Mouse (Mus musculus): ENCODE data around the gene Chrna1. TPM values are rescaled to one million over a fixed set of nuclear protein-coding genes. Genes with fewer than 3 reads are reported as not detected.

Gene Chrna1
- total and polyA plus RNA-seq, 3 experiments, result 0.11 TPM; not detected in 2

- Histone ChIP-seq H3K36me3 (replicated peaks) (no peaks in the 10 kb centered on the region), H3K9me3 (replicated peaks) (no peaks in the 10 kb centered on the region), H3K4me1 (ENCODE audit: insufficient read depth, low read depth, low read length) (no peaks in the 10 kb centered on the region), H3K27me3 (ENCODE audit: insufficient read depth, low read length) (peaks cover 19% of the 10 kb centered on the region), H3K4me3 (ENCODE audit: low read depth, low read length) (no peak overlapping the region)
- no peak for ATAC-seq (ENCODE audit: extremely low read depth, insufficient number of reproducible peaks, low FRiP score, poor library complexity, severe bottlenecking)
- DNase-seq (ENCODE audit: low spot score), result no peak
- no peak for TF ChIP-seq TAL1 (conservative IDR thresholded peaks at IDR 0.05; ENCODE audit: low read depth, low read length)
- no peak for TF ChIP-seq POLR2AphosphoS5 (IDR thresholded peaks at IDR 0.05; ENCODE audit: insufficient replicate concordance, low read depth, low read length)
- no peak for TF ChIP-seq GATA1 (IDR thresholded peaks at IDR 0.05; ENCODE audit: borderline replicate concordance, low read length)
- TF ChIP-seq CTCF (IDR thresholded peaks at IDR 0.05; ENCODE audit: low read depth, low read length), result no peak
- TF ChIP-seq GATA2 (IDR thresholded peaks at IDR 0.05; ENCODE audit: borderline replicate concordance, low read depth, low read length), result no peak
Measured at GRCm38 (mm10) chr2:73579168-73579567, 970 bp downstream of the Chrna1 start.

- Histone ChIP-seq H3K27me3 (ENCODE audit: insufficient read depth, low read length) (peaks cover 5% of the 10 kb centered on the region; the same call in 1 of the 2 replicates), H3K9me3 (replicated peaks) (no peaks in the 10 kb centered on the region), H3K4me1 (ENCODE audit: insufficient read depth, low read depth, low read length) (no peaks in the 10 kb centered on the region), H3K36me3 (replicated peaks) (no peaks in the 10 kb centered on the region), H3K4me3 (ENCODE audit: low read depth, low read length) (no peak overlapping the region)
- ATAC-seq (ENCODE audit: extremely low read depth, insufficient number of reproducible peaks, low FRiP score, poor library complexity, severe bottlenecking), result no peak
- no peak for DNase-seq (ENCODE audit: low spot score)
- TF ChIP-seq TAL1 (conservative IDR thresholded peaks at IDR 0.05; ENCODE audit: low read depth, low read length), result no peak
- no peak for TF ChIP-seq POLR2AphosphoS5 (IDR thresholded peaks at IDR 0.05; ENCODE audit: insufficient replicate concordance, low read depth, low read length)
- no peak for TF ChIP-seq CTCF (IDR thresholded peaks at IDR 0.05; ENCODE audit: low read depth, low read length)
- TF ChIP-seq GATA2 (IDR thresholded peaks at IDR 0.05; ENCODE audit: borderline replicate concordance, low read depth, low read length), result no peak
- no peak for TF ChIP-seq GATA1 (IDR thresholded peaks at IDR 0.05; ENCODE audit: borderline replicate concordance, low read length)
Measured at GRCm38 (mm10) chr2:73574418-73574817, 5.7 kb downstream of the Chrna1 start.

- DNase-seq (ENCODE audit: low spot score), result no peak
- no peak for ATAC-seq (ENCODE audit: extremely low read depth, insufficient number of reproducible peaks, low FRiP score, poor library complexity, severe bottlenecking)
Measured at GRCm38 (mm10) chr2:73573556-73573955, 6.6 kb downstream of the Chrna1 start.

GRCm38 (mm10) chr2:73572539-73573372 lies 7.4 kb downstream of the Chrna1 start:
- Histone ChIP-seq H3K36me3 (replicated peaks) (no peaks in the 10 kb centered on the region), H3K4me1 (ENCODE audit: insufficient read depth, low read depth, low read length) (no peaks in the 10 kb centered on the region), H3K4me3 (ENCODE audit: low read depth, low read length) (no peak overlapping the region), H3K27me3 (ENCODE audit: insufficient read depth, low read length) (peaks cover 3% of the 10 kb centered on the region; the same call in 1 of the 2 replicates), H3K9me3 (replicated peaks) (no peaks in the 10 kb centered on the region)
- DNase-seq (ENCODE audit: low spot score), result peak; percentile 31
- ATAC-seq (ENCODE audit: extremely low read depth, insufficient number of reproducible peaks, low FRiP score, poor library complexity, severe bottlenecking), result no peak
- TF ChIP-seq CTCF (IDR thresholded peaks at IDR 0.05; ENCODE audit: low read depth, low read length), result peak; percentile 76
- no peak for TF ChIP-seq GATA2 (IDR thresholded peaks at IDR 0.05; ENCODE audit: borderline replicate concordance, low read depth, low read length)
- TF ChIP-seq POLR2AphosphoS5 (IDR thresholded peaks at IDR 0.05; ENCODE audit: insufficient replicate concordance, low read depth, low read length), result no peak
- no peak for TF ChIP-seq TAL1 (conservative IDR thresholded peaks at IDR 0.05; ENCODE audit: low read depth, low read length)
- no peak for TF ChIP-seq GATA1 (IDR thresholded peaks at IDR 0.05; ENCODE audit: borderline replicate concordance, low read length)

More at GRCm38 (mm10) chr2:73573556-73573955, 6.6 kb downstream of the Chrna1 start:
- H3K36me3 ChIP-seq (replicated peaks), result no peaks in the 10 kb centered on the region
- H3K27me3 ChIP-seq (ENCODE audit: insufficient read depth, low read length), result peaks cover 3% of the 10 kb centered on the region; the same call in 1 of the 2 replicates
- no peaks in the 10 kb centered on the region for H3K4me1 ChIP-seq (ENCODE audit: insufficient read depth, low read depth, low read length)
- no peaks in the 10 kb centered on the region for H3K9me3 ChIP-seq (replicated peaks)
- no peak overlapping the region for H3K4me3 ChIP-seq (ENCODE audit: low read depth, low read length)
- TF ChIP-seq GATA2 (IDR thresholded peaks at IDR 0.05; ENCODE audit: borderline replicate concordance, low read depth, low read length) (no peak), TAL1 (conservative IDR thresholded peaks at IDR 0.05; ENCODE audit: low read depth, low read length) (no peak), GATA1 (IDR thresholded peaks at IDR 0.05; ENCODE audit: borderline replicate concordance, low read length) (no peak), CTCF (IDR thresholded peaks at IDR 0.05; ENCODE audit: low read depth, low read length) (no peak), POLR2AphosphoS5 (IDR thresholded peaks at IDR 0.05; ENCODE audit: insufficient replicate concordance, low read depth, low read length) (no peak)

GRCm38 (mm10) chr2:73571901-73572300 lies 8.2 kb downstream of the Chrna1 start:
- Histone ChIP-seq H3K36me3 (replicated peaks) (no peaks in the 10 kb centered on the region), H3K9me3 (replicated peaks) (no peaks in the 10 kb centered on the region), H3K4me1 (ENCODE audit: insufficient read depth, low read depth, low read length) (no peaks in the 10 kb centered on the region), H3K4me3 (ENCODE audit: low read depth, low read length) (no peak overlapping the region), H3K27me3 (ENCODE audit: insufficient read depth, low read length) (peaks cover 3% of the 10 kb centered on the region; the same call in 1 of the 2 replicates)
- DNase-seq (ENCODE audit: low spot score) (no peak), ATAC-seq (ENCODE audit: extremely low read depth, insufficient number of reproducible peaks, low FRiP score, poor library complexity, severe bottlenecking) (no peak)
- TF ChIP-seq GATA2 (IDR thresholded peaks at IDR 0.05; ENCODE audit: borderline replicate concordance, low read depth, low read length) (no peak), POLR2AphosphoS5 (IDR thresholded peaks at IDR 0.05; ENCODE audit: insufficient replicate concordance, low read depth, low read length) (no peak), GATA1 (IDR thresholded peaks at IDR 0.05; ENCODE audit: borderline replicate concordance, low read length) (no peak), CTCF (IDR thresholded peaks at IDR 0.05; ENCODE audit: low read depth, low read length) (no peak), TAL1 (conservative IDR thresholded peaks at IDR 0.05; ENCODE audit: low read depth, low read length) (no peak)

- ATAC-seq (ENCODE audit: extremely low read depth, insufficient number of reproducible peaks, low FRiP score, poor library complexity, severe bottlenecking), result no peak
- no peak for TF ChIP-seq CTCF (IDR thresholded peaks at IDR 0.05; ENCODE audit: low read depth, low read length)
- no peak for TF ChIP-seq GATA1 (IDR thresholded peaks at IDR 0.05; ENCODE audit: borderline replicate concordance, low read length)
- TF ChIP-seq POLR2AphosphoS5 (IDR thresholded peaks at IDR 0.05; ENCODE audit: insufficient replicate concordance, low read depth, low read length), result no peak
- no peak for TF ChIP-seq GATA2 (IDR thresholded peaks at IDR 0.05; ENCODE audit: borderline replicate concordance, low read depth, low read length)
- no peak for TF ChIP-seq TAL1 (conservative IDR thresholded peaks at IDR 0.05; ENCODE audit: low read depth, low read length)
Measured at GRCm38 (mm10) chr2:73571304-73571703, 8.8 kb downstream of the Chrna1 start.

More at GRCm38 (mm10) chr2:73571304-73571703, 8.8 kb downstream of the Chrna1 start:
- H3K27me3 ChIP-seq (ENCODE audit: insufficient read depth, low read length), result peaks cover 3% of the 10 kb centered on the region; the same call in 1 of the 2 replicates
- no peak for DNase-seq (ENCODE audit: low spot score)
- no peak overlapping the region for H3K4me3 ChIP-seq (ENCODE audit: low read depth, low read length)
- no peaks in the 10 kb centered on the region for H3K4me1 ChIP-seq (ENCODE audit: insufficient read depth, low read depth, low read length)
- H3K36me3 ChIP-seq (replicated peaks), result no peaks in the 10 kb centered on the region
- H3K9me3 ChIP-seq (replicated peaks), result no peaks in the 10 kb centered on the region
